Mouse (Mus musculus) liver, embryonic 14.5 days (tissue): ENCODE results near the gene Ext2. TPM values are rescaled to one million over a fixed set of nuclear protein-coding genes. Genes with fewer than 3 reads are reported as not detected.
A peak's percentile ranks its signal among the peaks of the same experiment; 100 is the strongest.

Source experiments
- ATAC-seq: fragments of 200-750 bp; cut with Nextera tagmentation; 2 replicates; pipeline ENCODE4 v1.8.0; 2017; ENCODE audit warnings: moderate number of reproducible peaks, mild to moderate bottlenecking, moderate library complexity; ENCODE audit not compliant: insufficient read depth
- DNase-seq, 3 experiments: peaks; one replicate each; pipeline ENCODE4 v3.0.0-alpha.2; 2012 to 2013; ENCODE audit warnings: low read depth in 3 of 3, low spot score in 3 of 3
- H3K27ac ChIP-seq: fragments of 300-500 bp; sonication (generic); 2 replicates; pipeline ENCODE4 v1.5.1; 2014; ENCODE audit warnings: moderate library complexity, mild to moderate bottlenecking, control low read depth, inconsistent platforms
- H3K27me3 ChIP-seq: fragments of 300-500 bp; sonication (generic); 2 replicates; pipeline ENCODE4 v1.6.1; 2014; ENCODE audit warnings: mild to moderate bottlenecking, low read length, moderate library complexity; ENCODE audit not compliant: control insufficient read depth, insufficient read depth
- H3K36me3 ChIP-seq: fragments of 300-500 bp; sonication (generic); replicated peaks from 2 replicates; pipeline ENCODE4 v1.6.1; 2014; ENCODE audit warnings: low read depth; ENCODE audit not compliant: control insufficient read depth, insufficient read depth
- H3K4me1 ChIP-seq, 2 experiments: fragments of 200-500 bp in 1 of 2; fragments of 300-500 bp in 1 of 2; sonication (generic) in 1 of 2; replicated peaks; 2 replicates each; pipeline ENCODE4 v1.6.1; 2012 to 2014; ENCODE audit warnings: antibody characterized with exemption in 1 of 2, inconsistent platforms in 1 of 2, low read length in 1 of 2; ENCODE audit not compliant: control insufficient read depth in 2 of 2, insufficient read depth in 2 of 2
- H3K4me2 ChIP-seq: fragments of 300-500 bp; sonication (generic); 2 replicates; pipeline ENCODE4 v1.6.1; 2014; ENCODE audit warnings: low read depth, mild to moderate bottlenecking, control low read depth, moderate library complexity
- H3K4me3 ChIP-seq, 2 experiments: fragments of 200-500 bp in 1 of 2; fragments of 300-500 bp in 1 of 2; sonication (generic) in 1 of 2; 2 replicates each; pipeline ENCODE4 v1.5.1; 2012 to 2014; ENCODE audit warnings: low read depth in 2 of 2, low read length in 2 of 2, mild to moderate bottlenecking in 2 of 2, control low read depth in 1 of 2, inconsistent platforms in 1 of 2, moderate library complexity in 1 of 2; ENCODE audit not compliant: insufficient read depth in 1 of 2
- H3K9ac ChIP-seq: fragments of 300-500 bp; sonication (generic); replicated peaks from 2 replicates; pipeline ENCODE4 v1.6.1; 2014; ENCODE audit warnings: mild to moderate bottlenecking, control low read depth, moderate library complexity
- H3K9me3 ChIP-seq: fragments of 300-500 bp; sonication (generic); 2 replicates; pipeline ENCODE4 v1.6.1; 2016; ENCODE audit warnings: low read length, mixed read lengths; ENCODE audit not compliant: control insufficient read depth
- CTCF ChIP-seq: IDR thresholded peaks from 2 replicates; pipeline ENCODE4 v1.5.1; 2016; ENCODE audit warnings: antibody characterized with exemption, low read depth, control low read depth
- EP300 ChIP-seq: IDR thresholded peaks from 2 replicates; pipeline ENCODE4 v1.6.1; 2016; ENCODE audit warnings: antibody characterized with exemption, low read depth
- WGBS: fragments of 180-500 bp; shearing (Covaris S2); extraction: QIAGEN DNeasy Blood & Tissue Kit; methylation state at CpG from one replicate; pipeline ENCODE4 v1.1.7; 2014; ENCODE audit not compliant: insufficient replicate concordance; 5-methylcytosine and 5-hydroxymethylcytosine counted together
- polyA plus RNA-seq, 2 experiments: library from polyadenylated mRNA; depleted of rRNA in 1 of 2; stranded (reverse) in 1 of 2; unstranded in 1 of 2; fragments of >200 nt; fragmentation: Nextera tagmentation in 1 of 2; extraction: Ambion mirVana in 1 of 2; gene quantifications; 2 replicates each; pipeline versions ENCODE4 v1.2.1 to v1.2.3; 2012 to 2014

Ext2 gene
- polyA plus RNA-seq, 2 experiments = 10.9 to 22.1 TPM

- no peak overlapping the region for H3K4me3 ChIP-seq
- H3K9me3 ChIP-seq = no peaks in the 10 kb centered on the region
- H3K27ac ChIP-seq = no peak overlapping the region
- DNase-seq = no peak
- peaks cover 87% of the 10 kb centered on the region for H3K27me3 ChIP-seq
- no peak overlapping the region for H3K9ac ChIP-seq
- peak overlapping the region; percentile 47 for H3K4me2 ChIP-seq
- no peak for TF ChIP-seq EP300
- no peak for TF ChIP-seq CTCF
- H3K4me1 ChIP-seq = no peaks in the 10 kb centered on the region
- WGBS = 2% methylated on average over 28 of the region's 28 CpGs
- H3K36me3 ChIP-seq = no peaks in the 10 kb centered on the region
- ATAC-seq = no peak
These were observed 179.0 kb downstream of the Ext2 start for GRCm38 (mm10) chr2:93643403-93643780.

- no peaks in the 10 kb centered on the region for H3K9me3 ChIP-seq
- H3K36me3 ChIP-seq = no peaks in the 10 kb centered on the region
- DNase-seq (no peak), ATAC-seq (no peak)
- WGBS = 60% methylated on average over 4 of the region's 4 CpGs
- no peaks in the 10 kb centered on the region for H3K4me1 ChIP-seq
- no peak overlapping the region for H3K4me3 ChIP-seq
- no peak overlapping the region for H3K9ac ChIP-seq
- no peak overlapping the region for H3K4me2 ChIP-seq
- H3K27ac ChIP-seq = no peak overlapping the region
- peaks cover 6% of the 10 kb centered on the region for H3K27me3 ChIP-seq
- TF ChIP-seq CTCF = no peak
- TF ChIP-seq EP300 = no peak
These were observed 187.8 kb downstream of the Ext2 start for GRCm38 (mm10) chr2:93634609-93635008.

GRCm38 (mm10) chr2:93624665-93625408 lies 197.5 kb downstream of the Ext2 start:
- Histone ChIP-seq H3K4me3 (no peak overlapping the region), H3K27me3 (no peaks in the 10 kb centered on the region), H3K9ac (no peak overlapping the region), H3K9me3 (no peaks in the 10 kb centered on the region), H3K27ac (no peak overlapping the region), H3K4me2 (no peak overlapping the region), H3K36me3 (no peaks in the 10 kb centered on the region), H3K4me1 (no peaks in the 10 kb centered on the region)
- DNase-seq = no peak
- WGBS = 27% methylated on average over 13 of the region's 13 CpGs
- ATAC-seq = no peak
- no peak for TF ChIP-seq EP300
- no peak for TF ChIP-seq CTCF

GRCm38 (mm10) chr2:93619208-93619849 lies 203.0 kb downstream of the Ext2 start:
- no peaks in the 10 kb centered on the region for H3K36me3 ChIP-seq
- H3K4me3 ChIP-seq = no peak overlapping the region
- ATAC-seq (no peak), DNase-seq (no peak)
- no peaks in the 10 kb centered on the region for H3K27me3 ChIP-seq
- no peaks in the 10 kb centered on the region for H3K4me1 ChIP-seq
- H3K9ac ChIP-seq = no peak overlapping the region
- 46% methylated on average over 5 of the region's 5 CpGs for WGBS
- no peak overlapping the region for H3K27ac ChIP-seq
- H3K4me2 ChIP-seq = no peak overlapping the region
- no peaks in the 10 kb centered on the region for H3K9me3 ChIP-seq
- TF ChIP-seq CTCF (no peak), EP300 (no peak)

- 58% methylated on average over 19 of the region's 19 CpGs for WGBS
- H3K4me2 ChIP-seq = no peak overlapping the region
- H3K9ac ChIP-seq = no peak overlapping the region
- no peaks in the 10 kb centered on the region for H3K27me3 ChIP-seq
- no peaks in the 10 kb centered on the region for H3K4me1 ChIP-seq
- H3K9me3 ChIP-seq = no peaks in the 10 kb centered on the region
- no peak for DNase-seq
- TF ChIP-seq CTCF (no peak), EP300 (no peak)
- H3K4me3 ChIP-seq = no peak overlapping the region
- ATAC-seq = no peak
- H3K36me3 ChIP-seq = no peaks in the 10 kb centered on the region
- no peak overlapping the region for H3K27ac ChIP-seq
These were observed 203.7 kb downstream of the Ext2 start for GRCm38 (mm10) chr2:93618447-93619199.
